Mouse (Mus musculus) neural tube, embryonic 13.5 days (tissue): ENCODE measurements at regions not wholly inside any gene's neighbourhood (a gene's known extent, or its start where the extent isn't known, plus 50 kb on each side); places are given as distances from the start of the nearest gene placed in this dataset.

Source experiments
- ATAC-seq: fragments of 200-750 bp; cut with Nextera tagmentation; 2 replicates; pipeline ENCODE4 v1.8.0; 2017; ENCODE audit warnings: low read depth, mild to moderate bottlenecking, moderate TSS enrichment, moderate library complexity
- H3K27ac ChIP-seq: fragments of 300-500 bp; sonication (generic); replicated peaks from 2 replicates; pipeline ENCODE4 v1.5.1; 2015; ENCODE audit warnings: moderate library complexity, mild to moderate bottlenecking, inconsistent platforms
- H3K27me3 ChIP-seq: fragments of 300-500 bp; sonication (generic); 2 replicates; pipeline ENCODE4 v1.6.1; 2015; ENCODE audit warnings: mild to moderate bottlenecking, inconsistent platforms
- H3K36me3 ChIP-seq: fragments of 300-500 bp; sonication (generic); 2 replicates; pipeline ENCODE4 v1.6.1; 2015; ENCODE audit warnings: mild to moderate bottlenecking, inconsistent platforms
- H3K4me1 ChIP-seq: fragments of 300-500 bp; sonication (generic); replicated peaks from 2 replicates; pipeline ENCODE4 v1.6.1; 2015; ENCODE audit warnings: inconsistent platforms
- H3K4me2 ChIP-seq: fragments of 300-500 bp; sonication (generic); 2 replicates; pipeline ENCODE4 v1.6.1; 2015; ENCODE audit warnings: inconsistent platforms, mild to moderate bottlenecking, moderate library complexity
- H3K4me3 ChIP-seq: fragments of 300-500 bp; sonication (generic); 2 replicates; pipeline ENCODE4 v1.5.1; 2015; ENCODE audit warnings: mild to moderate bottlenecking, inconsistent platforms
- H3K9ac ChIP-seq: fragments of 300-500 bp; sonication (generic); 2 replicates; pipeline ENCODE4 v1.6.1; 2015; ENCODE audit warnings: moderate library complexity, mild to moderate bottlenecking, inconsistent platforms
- H3K9me3 ChIP-seq: fragments of 300-500 bp; sonication (generic); 2 replicates; pipeline ENCODE4 v1.6.1; 2016; ENCODE audit warnings: inconsistent platforms
- WGBS: fragments of 180-500 bp; shearing (Covaris S2); methylation state at CpG from one replicate; pipeline ENCODE4 v1.1.7; 2015; 5-methylcytosine and 5-hydroxymethylcytosine counted together

DNA sequence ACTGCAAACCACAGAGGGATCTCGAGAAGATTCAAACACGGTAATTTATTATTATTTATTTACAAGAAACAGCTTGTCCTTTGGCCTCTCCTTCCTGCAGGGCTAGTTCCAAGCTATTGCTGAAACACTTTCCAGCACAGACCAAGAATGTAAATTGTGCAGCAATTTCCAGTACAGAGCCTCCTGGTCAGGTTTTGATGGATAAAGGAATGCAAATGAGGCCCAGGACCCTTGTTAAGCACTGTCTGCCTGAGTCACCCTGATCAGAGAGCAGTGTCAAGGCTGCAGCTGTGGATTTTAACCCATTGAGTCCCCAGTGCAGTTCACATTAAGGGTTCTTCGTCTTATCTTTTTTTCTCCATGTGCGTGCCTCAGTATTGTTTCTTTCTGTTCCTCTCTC is 142.3 kb upstream of the Zkscan2 start:
- 44% methylated on average over 4 of the region's 4 CpGs for WGBS
- Histone ChIP-seq H3K9me3 (no peaks in the 10 kb centered on the region), H3K4me1 (no peaks in the 10 kb centered on the region), H3K27ac (no peak overlapping the region), H3K9ac (no peak overlapping the region), H3K36me3 (no peaks in the 10 kb centered on the region), H3K4me2 (no peak overlapping the region), H3K4me3 (no peak overlapping the region), H3K27me3 (no peaks in the 10 kb centered on the region)
- no peak for ATAC-seq

DNA sequence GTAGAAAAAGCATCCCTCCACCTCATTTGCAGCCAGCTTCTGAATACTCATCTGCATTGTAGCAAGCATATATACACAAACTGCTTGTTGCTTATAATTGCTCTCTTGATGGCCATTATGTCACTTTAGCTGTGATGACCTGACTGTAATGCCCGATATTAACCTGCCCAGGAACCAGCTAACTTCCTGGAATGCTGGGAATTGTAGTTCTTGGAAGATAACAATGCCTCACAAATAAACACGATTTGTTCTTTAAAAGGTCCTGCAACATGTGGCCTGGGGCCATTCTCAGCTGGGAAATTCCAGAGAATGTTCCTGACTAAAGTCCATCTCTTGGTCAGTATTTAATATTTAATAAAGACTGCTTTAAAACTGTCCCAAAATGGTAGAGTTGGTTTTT is 143.2 kb upstream of the Zkscan2 start:
- no peaks in the 10 kb centered on the region for H3K27me3 ChIP-seq
- H3K4me2 ChIP-seq = no peak overlapping the region
- no peak for ATAC-seq
- no peaks in the 10 kb centered on the region for H3K36me3 ChIP-seq
- H3K9ac ChIP-seq = no peak overlapping the region
- H3K9me3 ChIP-seq = no peaks in the 10 kb centered on the region
- no peaks in the 10 kb centered on the region for H3K4me1 ChIP-seq
- WGBS = 39% methylated on average over 2 of the region's 2 CpGs
- H3K27ac ChIP-seq = no peak overlapping the region
- H3K4me3 ChIP-seq = no peak overlapping the region

DNA sequence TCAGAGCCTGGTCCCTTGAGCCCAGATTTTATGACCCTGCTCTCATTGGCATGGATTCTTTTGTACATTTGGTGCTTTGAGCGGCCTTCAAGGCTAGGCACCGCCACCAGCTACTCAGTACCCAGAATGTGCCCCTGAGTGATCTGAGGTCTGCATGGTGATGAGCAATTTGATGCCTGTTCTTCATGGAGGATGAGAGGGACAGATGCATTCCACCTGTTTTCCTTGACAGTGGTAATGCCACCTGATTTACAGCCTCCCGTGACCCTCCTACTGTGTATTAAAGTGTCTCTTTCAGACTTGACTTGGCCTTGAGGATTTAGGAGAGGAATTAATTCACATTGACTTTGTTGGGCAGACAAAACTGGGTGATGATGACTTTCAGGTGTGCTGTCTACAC is 145.3 kb upstream of the Zkscan2 start:
- no peak for ATAC-seq
- no peaks in the 10 kb centered on the region for H3K4me1 ChIP-seq
- H3K4me2 ChIP-seq = no peak overlapping the region
- no peak overlapping the region for H3K4me3 ChIP-seq
- no peak overlapping the region for H3K27ac ChIP-seq
- H3K27me3 ChIP-seq = no peaks in the 10 kb centered on the region
- no peaks in the 10 kb centered on the region for H3K36me3 ChIP-seq
- H3K9ac ChIP-seq = no peak overlapping the region
- 90% methylated on average over 3 of the region's 3 CpGs for WGBS
- H3K9me3 ChIP-seq = no peaks in the 10 kb centered on the region

DNA sequence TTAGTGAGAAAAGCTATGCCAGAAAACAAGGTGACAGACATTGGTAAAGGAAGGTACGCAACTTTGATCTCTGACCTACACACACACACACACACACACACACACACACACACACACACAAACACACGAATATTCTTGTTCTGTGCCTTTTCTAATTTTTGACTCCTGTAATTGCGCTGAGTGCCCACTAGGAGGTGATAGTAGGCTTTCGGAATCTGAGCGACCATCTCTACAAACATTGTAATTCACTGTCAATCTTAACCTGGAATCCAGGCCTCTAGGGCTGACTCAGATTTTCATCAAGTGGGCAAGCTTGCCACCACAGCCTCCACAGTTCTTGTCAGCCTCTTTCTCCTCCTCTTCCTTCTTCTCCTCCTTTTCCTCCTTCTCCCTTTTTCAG is 165.2 kb upstream of the Zkscan2 start:
- Histone ChIP-seq H3K4me1 (no peaks in the 10 kb centered on the region), H3K36me3 (no peaks in the 10 kb centered on the region), H3K9me3 (no peaks in the 10 kb centered on the region), H3K27me3 (no peaks in the 10 kb centered on the region), H3K4me3 (no peak overlapping the region), H3K4me2 (no peak overlapping the region), H3K9ac (no peak overlapping the region), H3K27ac (no peak overlapping the region)
- no peak for ATAC-seq
- 44% methylated on average over 5 of the region's 5 CpGs for WGBS

DNA sequence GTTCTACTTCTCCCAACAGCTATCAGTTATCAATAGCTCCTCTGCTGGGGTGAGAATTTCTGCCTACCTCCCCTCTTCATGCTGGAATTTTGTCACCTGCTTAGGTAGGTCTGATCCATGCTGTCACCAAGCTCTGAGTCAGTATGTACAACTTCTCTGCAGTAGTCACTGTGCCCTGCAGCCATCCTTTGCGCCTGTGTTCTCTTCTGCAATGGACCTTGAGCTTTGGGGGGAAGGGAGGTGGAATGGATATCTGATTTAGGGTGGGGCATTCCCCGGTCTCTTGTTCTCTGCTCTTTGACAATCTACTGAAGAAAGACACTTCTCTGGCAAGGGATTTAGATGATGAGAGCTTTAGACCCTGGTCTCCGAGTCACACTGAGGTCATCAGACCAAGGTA is 184.5 kb upstream of the Zkscan2 start:
- Histone ChIP-seq H3K9me3 (no peaks in the 10 kb centered on the region), H3K36me3 (no peaks in the 10 kb centered on the region), H3K27me3 (no peaks in the 10 kb centered on the region), H3K4me2 (no peak overlapping the region), H3K9ac (no peak overlapping the region), H3K4me1 (no peaks in the 10 kb centered on the region), H3K4me3 (no peak overlapping the region), H3K27ac (no peak overlapping the region)
- WGBS = 93% methylated on average over 3 of the region's 3 CpGs
- ATAC-seq = no peak

DNA sequence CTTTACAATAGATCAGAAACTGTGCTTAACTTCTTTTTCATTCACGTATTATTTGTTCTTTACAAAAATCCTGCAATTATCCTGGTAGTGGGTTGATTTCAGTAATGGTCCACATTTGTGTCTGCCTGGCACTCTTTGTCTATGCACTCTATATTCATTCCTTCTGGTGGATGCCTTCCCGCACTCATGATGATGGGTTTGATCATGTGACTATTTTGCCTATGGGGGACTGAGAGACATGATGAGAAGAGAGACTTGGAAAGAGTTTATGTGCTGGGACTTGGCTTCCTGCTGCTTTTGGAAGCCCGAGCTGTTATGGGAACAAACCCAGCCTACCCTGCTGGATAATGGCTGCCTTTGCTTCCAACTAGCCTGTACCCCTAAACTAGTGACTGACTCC is 186.3 kb upstream of the Zkscan2 start:
- Histone ChIP-seq H3K4me1 (no peaks in the 10 kb centered on the region), H3K27ac (no peak overlapping the region), H3K36me3 (no peaks in the 10 kb centered on the region), H3K9ac (no peak overlapping the region), H3K4me3 (no peak overlapping the region), H3K27me3 (no peaks in the 10 kb centered on the region), H3K4me2 (no peak overlapping the region), H3K9me3 (no peaks in the 10 kb centered on the region)
- ATAC-seq = no peak
- 81% methylated on average over 3 of the region's 3 CpGs for WGBS

DNA sequence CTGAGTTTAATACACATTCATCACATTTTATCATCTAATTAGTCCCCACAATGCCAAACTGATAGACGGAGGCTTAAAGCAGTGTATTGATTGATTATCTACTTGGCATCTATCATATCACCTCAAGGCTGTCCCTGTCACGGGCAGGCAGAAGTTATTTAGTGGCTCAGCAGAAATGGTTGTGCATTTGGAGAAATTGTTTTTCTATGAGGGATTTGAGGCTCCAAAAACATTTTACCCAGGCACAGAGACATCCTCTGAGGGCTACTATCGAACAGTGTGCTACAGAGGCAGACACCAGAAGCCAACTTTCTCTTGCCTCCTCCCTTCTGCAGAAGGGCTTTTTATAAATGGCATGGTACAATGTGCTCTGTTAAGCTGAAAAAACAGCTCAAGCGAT is 230.8 kb upstream of the Zkscan2 start:
- Histone ChIP-seq H3K9me3 (no peaks in the 10 kb centered on the region), H3K27me3 (no peaks in the 10 kb centered on the region), H3K4me1 (peaks cover 8% of the 10 kb centered on the region; the same call in 1 of the 2 replicates), H3K9ac (no peak overlapping the region), H3K4me2 (no peak overlapping the region), H3K4me3 (no peak overlapping the region), H3K36me3 (no peaks in the 10 kb centered on the region), H3K27ac (no peak overlapping the region)
- peak; percentile 50; the same call in 1 of the 2 replicates for ATAC-seq
- 54% methylated on average over 4 of the region's 4 CpGs for WGBS

DNA sequence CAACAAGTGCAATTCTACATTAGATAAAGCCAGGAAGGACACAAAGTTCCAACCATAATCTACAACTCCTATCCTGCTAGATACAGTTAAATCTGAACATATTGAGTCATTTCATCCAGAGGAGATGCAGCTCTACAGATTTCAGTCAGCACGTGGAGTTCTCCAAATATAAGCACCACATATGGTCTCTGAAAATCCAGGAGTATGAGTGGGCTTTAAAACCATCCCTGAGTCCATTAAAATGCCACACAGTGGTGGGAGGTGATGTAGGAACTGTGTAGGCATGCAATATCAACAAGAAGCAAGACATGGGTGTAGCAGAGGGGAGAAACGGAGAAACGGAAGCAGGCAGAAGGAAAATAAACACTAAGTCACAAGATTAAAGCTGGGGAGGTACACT is 232.8 kb upstream of the Zkscan2 start:
- Histone ChIP-seq H3K36me3 (no peaks in the 10 kb centered on the region), H3K4me2 (no peak overlapping the region), H3K4me1 (peaks cover 8% of the 10 kb centered on the region; the same call in 1 of the 2 replicates), H3K27ac (no peak overlapping the region), H3K9ac (no peak overlapping the region), H3K9me3 (no peaks in the 10 kb centered on the region), H3K27me3 (no peaks in the 10 kb centered on the region), H3K4me3 (no peak overlapping the region)
- ATAC-seq = no peak
- 90% methylated on average over 3 of the region's 3 CpGs for WGBS

DNA sequence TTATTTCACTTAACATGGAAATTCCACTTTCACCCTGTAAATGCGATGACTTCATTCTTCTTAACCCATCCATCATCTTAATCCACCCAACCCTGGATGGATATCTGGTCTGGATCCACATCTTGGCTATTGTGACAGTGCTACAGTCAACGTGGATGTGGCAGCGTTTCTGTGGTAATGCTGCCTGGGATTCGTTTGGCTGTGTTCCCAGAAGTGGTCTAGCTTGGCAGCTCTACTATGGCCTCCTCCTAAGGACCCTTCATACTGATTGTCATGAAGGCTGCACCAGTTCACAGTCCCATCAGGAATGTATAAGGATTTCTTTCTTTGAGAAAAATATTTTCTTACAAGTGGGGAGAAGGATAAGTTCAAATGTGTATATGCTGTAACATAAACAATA is 234.7 kb upstream of the Hs3st4 start:
- no peak overlapping the region for H3K4me2 ChIP-seq
- H3K27me3 ChIP-seq = no peaks in the 10 kb centered on the region
- H3K9me3 ChIP-seq = no peaks in the 10 kb centered on the region
- no peak overlapping the region for H3K4me3 ChIP-seq
- no peak overlapping the region for H3K9ac ChIP-seq
- no peaks in the 10 kb centered on the region for H3K36me3 ChIP-seq
- H3K4me1 ChIP-seq = no peaks in the 10 kb centered on the region
- no peak overlapping the region for H3K27ac ChIP-seq
- 78% methylated on average over 4 of the region's 4 CpGs for WGBS
- no peak for ATAC-seq

DNA sequence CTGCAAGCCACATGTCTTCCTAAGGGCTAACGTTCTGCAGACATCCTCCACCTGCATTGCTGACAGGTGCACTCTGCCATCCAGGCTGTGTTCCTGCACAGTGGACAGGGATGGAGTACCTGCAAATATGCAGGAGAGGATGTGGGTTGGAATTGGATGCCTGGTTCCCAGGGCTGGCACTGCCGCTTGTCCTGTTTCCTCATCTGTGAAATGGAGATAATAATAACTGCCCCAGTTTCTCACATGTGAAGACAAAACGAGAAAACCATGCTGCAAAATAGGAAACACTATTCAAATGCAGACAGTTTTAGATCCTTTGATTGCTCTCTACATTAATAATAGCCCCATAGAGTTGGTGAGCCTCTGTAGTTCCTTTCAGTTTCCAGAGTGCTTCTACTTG is 229.4 kb upstream of the Hs3st4 start:
- Histone ChIP-seq H3K9ac (no peak overlapping the region), H3K4me3 (no peak overlapping the region), H3K27me3 (no peaks in the 10 kb centered on the region), H3K36me3 (no peaks in the 10 kb centered on the region), H3K4me1 (no peaks in the 10 kb centered on the region), H3K27ac (no peak overlapping the region), H3K4me2 (no peak overlapping the region), H3K9me3 (no peaks in the 10 kb centered on the region)
- 83% methylated on average over 3 of the region's 3 CpGs for WGBS
- ATAC-seq = no peak

DNA sequence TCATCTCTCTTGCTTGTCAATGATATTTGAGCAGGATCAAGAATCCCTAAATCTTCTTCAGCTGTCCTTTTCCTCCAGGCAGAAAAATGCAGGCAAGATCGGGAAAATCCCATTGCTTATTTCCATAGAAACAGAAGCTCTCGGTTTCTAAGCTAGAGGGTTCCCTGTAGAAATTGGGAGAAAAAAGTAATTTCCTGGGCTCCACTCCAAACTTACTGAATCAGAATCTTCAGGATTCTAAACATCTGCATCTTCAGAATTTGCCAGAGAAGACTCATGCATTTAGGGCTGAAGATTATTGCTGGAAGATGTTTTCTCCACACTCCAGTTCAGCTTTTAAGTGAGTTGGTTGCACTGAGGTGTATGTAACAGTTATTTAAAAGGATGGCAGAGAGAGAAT is 187.6 kb upstream of the Hs3st4 start:
- Histone ChIP-seq H3K4me3 (no peak overlapping the region), H3K9ac (no peak overlapping the region), H3K27me3 (no peaks in the 10 kb centered on the region), H3K36me3 (no peaks in the 10 kb centered on the region), H3K4me2 (no peak overlapping the region), H3K27ac (no peak overlapping the region), H3K9me3 (no peaks in the 10 kb centered on the region), H3K4me1 (no peaks in the 10 kb centered on the region)
- WGBS = 89% methylated on average over 2 of the region's 2 CpGs
- ATAC-seq = no peak

DNA sequence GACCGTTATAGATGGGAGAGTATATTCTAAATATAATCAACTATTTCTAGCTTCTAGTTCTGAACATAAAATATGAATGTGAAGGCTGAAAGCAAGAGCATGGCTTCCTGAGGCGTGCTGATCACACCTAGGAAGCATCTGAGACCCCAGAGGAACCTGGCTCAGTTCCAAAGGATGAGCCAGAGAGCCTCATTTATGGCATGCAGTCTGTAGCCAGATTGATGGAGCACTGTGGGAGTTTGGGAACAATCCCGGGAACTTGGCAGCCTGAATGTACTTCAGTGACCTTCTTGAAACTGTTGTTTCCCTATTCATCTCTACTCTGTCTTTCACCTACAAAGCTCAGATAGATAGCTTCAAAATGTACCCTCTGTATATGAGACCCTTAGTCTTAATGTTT is 186.6 kb upstream of the Hs3st4 start:
- no peaks in the 10 kb centered on the region for H3K4me1 ChIP-seq
- no peak overlapping the region for H3K9ac ChIP-seq
- WGBS = 66% methylated on average over 3 of the region's 3 CpGs
- H3K9me3 ChIP-seq = no peaks in the 10 kb centered on the region
- ATAC-seq = no peak
- no peaks in the 10 kb centered on the region for H3K27me3 ChIP-seq
- no peak overlapping the region for H3K27ac ChIP-seq
- no peak overlapping the region for H3K4me2 ChIP-seq
- H3K36me3 ChIP-seq = no peaks in the 10 kb centered on the region
- H3K4me3 ChIP-seq = no peak overlapping the region

DNA sequence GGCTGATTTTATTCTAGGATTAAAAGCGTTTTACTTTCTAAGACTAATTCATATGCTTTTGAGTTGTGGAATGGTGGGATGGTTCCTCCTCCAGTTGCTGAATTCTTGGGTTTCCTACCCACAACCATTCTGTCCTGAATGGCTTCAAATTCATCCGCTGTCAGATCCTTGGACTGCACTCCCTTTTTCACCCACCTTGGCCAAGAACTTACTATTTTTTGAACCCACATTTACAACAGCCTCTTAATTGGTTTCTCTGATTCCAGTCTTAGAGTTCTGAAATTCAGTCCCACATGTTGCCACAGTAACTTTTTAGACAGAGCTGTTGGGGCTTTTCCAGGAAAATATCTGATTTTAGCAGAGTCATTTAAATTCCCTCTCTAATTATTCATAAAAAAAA is 177.0 kb upstream of the Hs3st4 start:
- H3K27ac ChIP-seq = no peak overlapping the region
- H3K4me2 ChIP-seq = no peak overlapping the region
- no peaks in the 10 kb centered on the region for H3K4me1 ChIP-seq
- H3K4me3 ChIP-seq = no peak overlapping the region
- no peaks in the 10 kb centered on the region for H3K36me3 ChIP-seq
- no peaks in the 10 kb centered on the region for H3K9me3 ChIP-seq
- H3K27me3 ChIP-seq = no peaks in the 10 kb centered on the region
- no peak overlapping the region for H3K9ac ChIP-seq
- 93% methylated on average over 2 of the region's 2 CpGs for WGBS
- no peak for ATAC-seq

DNA sequence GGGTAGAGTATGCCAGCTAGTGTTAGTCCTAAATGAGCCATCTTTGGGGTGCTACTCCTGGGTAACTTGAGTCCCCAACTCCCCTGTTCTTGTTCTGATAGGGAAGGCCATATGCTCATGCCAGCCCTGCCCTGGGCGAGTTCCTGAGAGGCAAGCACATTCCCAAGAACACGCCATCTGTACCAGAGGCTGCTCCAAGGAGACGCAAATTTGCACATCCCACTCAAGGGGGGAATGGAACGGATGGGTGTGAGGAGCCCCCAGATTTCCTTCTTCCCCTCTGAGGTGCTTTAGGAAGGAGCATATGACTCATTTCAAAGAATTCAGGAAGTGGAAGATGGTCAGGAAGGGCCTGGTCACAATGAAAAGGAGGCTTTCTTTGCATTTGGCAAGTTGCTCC is 158.7 kb upstream of the Hs3st4 start:
- Histone ChIP-seq H3K27me3 (no peaks in the 10 kb centered on the region), H3K27ac (no peak overlapping the region), H3K9me3 (no peaks in the 10 kb centered on the region), H3K4me3 (no peak overlapping the region), H3K4me1 (no peaks in the 10 kb centered on the region), H3K4me2 (no peak overlapping the region), H3K36me3 (no peaks in the 10 kb centered on the region), H3K9ac (no peak overlapping the region)
- 91% methylated on average over 4 of the region's 4 CpGs for WGBS
- ATAC-seq = no peak
